Mouse (Mus musculus) adrenal gland, adult 10 weeks (tissue): Measurements from ENCODE around the gene Lpin3. TPM values are rescaled to one million over a fixed set of nuclear protein-coding genes. Genes with fewer than 3 reads are reported as not detected.

Experiments used
- polyA plus RNA-seq: library from polyadenylated mRNA; stranded (reverse); fragments of 350-450 nt; fragmentation: Illumina TruSeq; extraction: RNeasy Lipid Tissue Mini Kit (QIAGEN cat#74804); gene quantifications from one replicate; pipeline ENCODE4 v1.2.3, GENCODE M21; 2014; ENCODE audit warnings: low read depth, low replicate concordance

The Lpin3 gene
- polyA plus RNA-seq = 5.1 TPM

DNA sequence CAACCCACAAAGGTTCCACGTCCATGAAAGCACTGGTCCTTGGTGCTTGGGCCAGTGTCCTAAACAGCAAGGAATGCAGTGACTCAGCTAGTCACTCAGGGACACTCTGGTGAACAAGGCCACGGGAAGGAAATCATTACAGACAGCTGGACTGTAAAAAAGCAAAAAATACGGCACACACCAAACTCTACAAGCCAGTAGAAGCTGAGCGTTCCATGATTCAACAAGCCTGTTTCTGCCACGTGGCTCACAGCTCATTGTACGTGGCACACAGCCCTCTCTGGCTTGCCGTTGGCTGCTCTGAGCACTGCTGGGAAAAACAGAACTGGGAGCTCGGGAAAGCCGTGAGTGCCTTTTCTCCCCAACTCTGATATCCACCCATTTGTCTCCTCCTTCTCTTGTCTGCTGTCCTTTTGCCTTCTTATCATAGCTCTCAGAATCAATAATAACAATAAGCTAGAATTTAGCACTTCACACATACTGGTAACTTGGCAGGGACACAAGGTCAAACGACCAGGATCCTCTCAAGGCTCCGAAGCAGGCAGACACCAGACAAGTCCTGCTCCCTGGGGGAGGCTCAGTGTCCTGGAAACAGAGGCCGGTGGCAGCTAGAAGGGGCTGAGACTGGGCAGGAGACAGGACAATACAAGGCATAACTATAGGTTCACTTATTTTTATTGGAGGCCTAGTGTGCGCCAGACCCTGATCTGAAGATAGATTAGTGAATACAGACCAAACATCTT is at the start of gene Lpin3:
Gene Lpin3, plus strand, starts transcription at position 218 of the 743 bp plus-strand sequence.

DNA sequence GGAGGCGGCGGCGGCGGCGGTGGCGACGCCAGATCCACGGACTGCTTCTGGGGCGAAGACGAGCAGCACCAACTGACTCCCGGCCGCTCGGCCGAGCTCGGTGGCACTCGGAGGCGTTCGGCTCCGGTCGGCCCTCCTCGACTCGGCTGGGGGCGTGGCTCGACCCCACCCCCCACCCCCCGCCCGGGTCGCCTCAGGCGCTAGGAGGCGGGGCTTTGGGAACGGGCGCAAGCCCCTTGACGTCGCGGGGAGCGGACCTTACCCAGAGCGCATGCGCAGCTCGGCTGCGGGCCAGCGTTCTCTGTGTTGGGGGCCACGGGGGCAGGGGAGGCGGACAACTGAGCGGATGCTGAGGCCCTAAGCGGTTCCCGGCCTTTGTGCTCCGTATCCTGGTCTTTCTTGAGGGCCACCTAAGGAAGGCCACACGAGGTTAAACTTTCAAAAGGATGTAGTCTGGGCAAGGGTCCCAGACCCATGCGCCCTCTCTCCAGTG is 7.5 kb upstream of the Lpin3 start, which contains the start of gene Zhx3:
Gene Zhx3, minus strand, starts transcription at position 109 of the 493 bp plus-strand sequence.

DNA sequence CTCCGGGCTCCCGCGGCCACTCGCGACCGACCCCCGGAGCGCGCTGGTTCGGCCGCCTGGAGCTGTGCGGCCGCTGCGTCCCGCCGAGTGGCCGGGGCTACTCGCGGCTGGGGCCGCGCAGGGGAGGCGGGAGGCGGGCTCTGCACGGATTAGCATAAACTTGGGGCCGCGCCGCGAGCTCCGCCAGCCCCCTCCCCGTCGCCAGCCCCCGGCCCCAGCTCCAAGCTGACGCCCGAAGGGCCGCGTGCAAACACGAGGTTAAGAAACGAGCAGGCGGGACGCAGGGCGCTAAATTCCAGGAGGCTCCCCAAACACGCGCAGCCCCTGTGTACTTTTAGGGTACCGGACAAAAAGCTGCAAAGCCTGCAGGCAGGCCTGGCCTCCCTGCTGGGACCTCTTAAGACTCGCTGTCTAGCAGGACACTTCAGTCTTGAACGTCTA is 31.8 kb downstream of the Lpin3 start, which contains the start of gene Emilin3:
Gene Emilin3, minus strand, starts transcription at position 98 of the 441 bp plus-strand sequence.

Other genes with a start within 250 kb of the Lpin3 start
- 276 TPM for gene Top1, start 234.8 kb upstream of the Lpin3 start, polyA plus RNA-seq
- 10.6 TPM for gene Plcg1, start 149.4 kb upstream of the Lpin3 start, polyA plus RNA-seq
- 24.3 TPM for gene Zhx3, start 7.7 kb upstream of the Lpin3 start, polyA plus RNA-seq
- not detected for gene Emilin3, start 31.7 kb downstream of the Lpin3 start, polyA plus RNA-seq
- gene Chd6, start 228.4 kb downstream of the Lpin3 start, polyA plus RNA-seq = 37.4 TPM